ENCODE assay signal across 17 mouse cellular contexts in the genomic region with DNA sequence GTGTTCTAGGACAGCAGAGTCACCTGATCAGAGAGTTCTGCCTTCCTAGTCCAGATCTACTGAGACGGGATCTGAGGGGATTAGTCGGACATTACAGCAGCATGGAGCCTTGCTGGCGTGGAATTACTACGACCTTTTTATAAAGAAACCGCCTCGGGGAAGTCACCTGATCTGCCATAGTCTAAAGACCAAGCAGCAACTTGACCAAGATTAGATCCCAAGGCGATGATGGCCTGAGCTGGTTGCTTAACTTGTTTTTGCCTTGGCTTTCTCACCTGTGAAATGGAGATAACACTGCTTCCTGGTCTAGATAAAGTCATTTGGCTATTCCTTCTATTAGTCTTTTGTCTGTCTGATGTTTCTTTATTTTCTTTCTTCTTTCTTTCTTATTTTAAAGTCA. TPM values are rescaled to one million over a fixed set of nuclear protein-coding genes. Genes with fewer than 3 reads are reported as not detected.
A peak's percentile ranks its signal among the peaks of the same experiment; 100 is the strongest.
DNase-seq lines count a peak whose midpoint lies in the region; ATAC-seq and TF ChIP-seq lines count a peak whose summit lies in the region.
"Had no signal": no experiment of that assay in that cellular context is flagged by ENCODE, and none has a peak within 500 bp of the region (broad histone marks: within the 10 kb centered on the region; RNA-seq: fewer than 3 reads in every experiment).

No protein-coding gene starts in this region.

- H3K27ac ChIP-seq in CH12.LX (ENCODE audit: insufficient read depth, low read depth): no peak overlapping the region
- peak overlapping the region; percentile 77 for H3K27ac ChIP-seq in MEL (ENCODE audit: control insufficient read depth, low read depth, low read length)
- peak overlapping the region; percentile 61 for H3K27ac ChIP-seq in liver, embryonic 16.5 days (ENCODE audit: low read length)
- no peak overlapping the region for H3K27ac ChIP-seq in hindbrain, embryonic 10.5 days
- no peak overlapping the region for H3K27ac ChIP-seq in left cerebral cortex, adult 2 months
- H3K27ac ChIP-seq: embryonic facial prominence, embryonic 12.5 days; forebrain, embryonic 15.5 days; kidney, embryonic 15.5 days; limb, embryonic 13.5 days; midbrain, embryonic 12.5 days; neural tube, embryonic 13.5 days had no signal

- 45% methylated on average over 7 of the region's 7 CpGs for WGBS in liver, embryonic 16.5 days (ENCODE audit: insufficient replicate concordance)
- WGBS in hindbrain, embryonic 10.5 days: 84% methylated on average over 7 of the region's 7 CpGs

- TF ChIP-seq POLR2A in CH12.LX (IDR thresholded peaks at IDR 0.05; ENCODE audit: low read depth, low read length): no peak
- TF ChIP-seq POLR2A in MEL (IDR thresholded peaks at IDR 0.05; ENCODE audit: control insufficient read depth in 1 of 2, insufficient read depth in 1 of 2, low read depth in 1 of 2, low read length in 2 of 2, poor library complexity in 1 of 2): no peak

- dilution Hi-C loops in CH12.LX (cut with MboI; ENCODE audit: extremely low pct_ligation_motif_present, extremely low pct_unique_long_range_greater_than_20kb, low sequenced_read_pairs): no loop called here

- no peak for ATAC-seq in liver, embryonic 16.5 days (ENCODE audit: low read depth)
- ATAC-seq: forebrain, embryonic 15.5 days; lung, postnatal 0 days had no signal

- no peaks in the 10 kb centered on the region for H3K9me3 ChIP-seq in CH12.LX (replicated peaks; ENCODE audit: low read length)
- H3K9me3 ChIP-seq in MEL (replicated peaks; ENCODE audit: insufficient read depth, low read length): no peaks in the 10 kb centered on the region
- H3K9me3 ChIP-seq in liver, embryonic 16.5 days (replicated peaks; ENCODE audit: control insufficient read depth, low read length): no peaks in the 10 kb centered on the region
- no peaks in the 10 kb centered on the region for H3K9me3 ChIP-seq in hindbrain, embryonic 10.5 days
- H3K9me3 ChIP-seq: embryonic facial prominence, embryonic 12.5 days; forebrain, embryonic 15.5 days; kidney, embryonic 15.5 days; limb, embryonic 13.5 days; midbrain, embryonic 12.5 days; neural tube, embryonic 13.5 days had no signal

- no peak overlapping the region for H3K4me2 ChIP-seq in CH12.LX (ENCODE audit: insufficient read depth, low read depth, poor library complexity, severe bottlenecking)
- H3K4me2 ChIP-seq in liver, embryonic 16.5 days (ENCODE audit: low read depth, low read length): peak overlapping the region; percentile 4; the same call in 1 of the 2 replicates
- H3K4me2 ChIP-seq: embryonic facial prominence, embryonic 12.5 days; forebrain, embryonic 15.5 days; kidney, embryonic 15.5 days; limb, embryonic 13.5 days; midbrain, embryonic 12.5 days; neural tube, embryonic 13.5 days had no signal

- H3K36me3 ChIP-seq in CH12.LX (replicated peaks in 1 of 2; ENCODE audit: control insufficient read depth in 1 of 2, insufficient read depth in 1 of 2, low read length in 1 of 2) (peaks cover 7 to 10% of the 10 kb centered on the region in 2 experiments), MEL (ENCODE audit: control insufficient read depth in 1 of 2, insufficient read depth in 2 of 2, low read length in 2 of 2) (peaks cover 2 to 51% of the 10 kb centered on the region in 2 experiments; a peak in 3 of 4 replicates)
- peaks cover 6% of the 10 kb centered on the region for H3K36me3 ChIP-seq in liver, embryonic 16.5 days (ENCODE audit: control insufficient read depth, insufficient read depth)
- H3K36me3 ChIP-seq in hindbrain, embryonic 10.5 days: peaks cover 9% of the 10 kb centered on the region
- H3K36me3 ChIP-seq: forebrain, embryonic 15.5 days; neural tube, embryonic 13.5 days had no signal

- H3K27me3 ChIP-seq in CH12.LX (replicated peaks) (no peaks in the 10 kb centered on the region), MEL (ENCODE audit: control insufficient read depth in 1 of 2, insufficient read depth in 2 of 2, low read length in 2 of 2) (no peaks in the 10 kb centered on the region)
- H3K27me3 ChIP-seq in liver, embryonic 16.5 days (ENCODE audit: control insufficient read depth, insufficient read depth, low read depth, low read length): no peaks in the 10 kb centered on the region
- H3K27me3 ChIP-seq in hindbrain, embryonic 10.5 days (ENCODE audit: insufficient read depth, poor library complexity, severe bottlenecking): no peaks in the 10 kb centered on the region
- H3K27me3 ChIP-seq: embryonic facial prominence, embryonic 12.5 days; forebrain, embryonic 15.5 days; kidney, embryonic 15.5 days; limb, embryonic 13.5 days; midbrain, embryonic 12.5 days; neural tube, embryonic 13.5 days had no signal

- no peak for TF ChIP-seq RAD21 in CH12.LX (IDR thresholded peaks at IDR 0.05; ENCODE audit: low read depth, low read length)
- TF ChIP-seq RAD21 in MEL (IDR thresholded peaks at IDR 0.05; ENCODE audit: low read depth, low read length): no peak

- H3K79me2 ChIP-seq in CH12.LX (replicated peaks; ENCODE audit: control insufficient read depth, extremely low read depth, insufficient read depth, poor library complexity, severe bottlenecking) (no peaks in the 10 kb centered on the region), MEL (ENCODE audit: control insufficient read depth, insufficient read depth, low read length, poor library complexity) (peaks cover 12% of the 10 kb centered on the region)

- intact Hi-C loops in left cerebral cortex, adult 2 months (cut with DNase I): no loop called here

- DNase-seq in CH12.LX (ENCODE audit: extremely low read depth) (no peak), MEL (ENCODE audit: low read depth, low spot score) (peak; percentile 46), liver (peak; percentile 49)
- no peak for DNase-seq in hindbrain, embryonic 10.5 days (ENCODE audit: low spot score)
- DNase-seq in left cerebral cortex, adult 2 months (ENCODE audit: extremely low spot score in 1 of 2, low spot score in 2 of 2): no peak
- DNase-seq in kidney, adult 11 months: no peak
- DNase-seq: cerebellum, adult 9-11 months; thymus, postnatal 25 days had no signal

- peaks cover 4 to 32% of the 10 kb centered on the region in 2 experiments for H3K4me1 ChIP-seq in CH12.LX (ENCODE audit: control insufficient read depth in 1 of 2, insufficient read depth in 2 of 2)
- H3K4me1 ChIP-seq in MEL (ENCODE audit: control insufficient read depth in 1 of 2, insufficient read depth in 2 of 2, low read length in 2 of 2): peaks cover 44 to 57% of the 10 kb centered on the region in 2 experiments
- H3K4me1 ChIP-seq in liver, embryonic 16.5 days (ENCODE audit: control insufficient read depth, low read depth, low read length): peaks cover 59% of the 10 kb centered on the region
- H3K4me1 ChIP-seq in hindbrain, embryonic 10.5 days (replicated peaks): peaks cover 36% of the 10 kb centered on the region

- no peak for TF ChIP-seq CTCF in CH12.LX (conservative IDR thresholded peaks at IDR 0.05 in 1 of 2, IDR thresholded peaks at IDR 0.05 in 1 of 2; ENCODE audit: low read depth in 2 of 2, low read length in 2 of 2)
- no peak for TF ChIP-seq CTCF in MEL (IDR thresholded peaks at IDR 0.05 in 2 of 3, conservative IDR thresholded peaks at IDR 0.05 in 1 of 3; ENCODE audit: control insufficient read depth in 1 of 3, insufficient read depth in 1 of 3, low read depth in 2 of 3, low read length in 3 of 3, poor library complexity in 1 of 3, severe bottlenecking in 1 of 3)
- TF ChIP-seq CTCF in left cerebral cortex, adult 2 months (IDR thresholded peaks at IDR 0.05): no peak

- no peak for TF ChIP-seq EP300 in CH12.LX (IDR thresholded peaks at IDR 0.05; ENCODE audit: low read length)
- TF ChIP-seq EP300 in MEL (IDR thresholded peaks at IDR 0.05; ENCODE audit: low read depth in 1 of 2, low read length in 2 of 2): peak; percentile 83 to 84

- H3K9ac ChIP-seq in CH12.LX (ENCODE audit: insufficient read depth, low read depth) (0 out of 2 replicates have a peak overlapping the region, but pooled peaks have one; percentile 18), MEL (ENCODE audit: control insufficient read depth, low read depth, low read length, poor library complexity, severe bottlenecking) (peak overlapping the region; percentile 64)
- no peak overlapping the region for H3K9ac ChIP-seq in liver, embryonic 16.5 days (ENCODE audit: low read depth, low read length)
- H3K9ac ChIP-seq: embryonic facial prominence, embryonic 12.5 days; forebrain, embryonic 15.5 days; kidney, embryonic 15.5 days; limb, embryonic 13.5 days; midbrain, embryonic 12.5 days; neural tube, embryonic 13.5 days had no signal

- H3K4me3 ChIP-seq in CH12.LX (replicated peaks in 1 of 3; ENCODE audit: low read depth in 2 of 3, low read length in 2 of 3, poor library complexity in 1 of 3): no peak overlapping the region
- peak overlapping the region; percentile 24 to 34; a peak in 3 of 4 replicates for H3K4me3 ChIP-seq in MEL (ENCODE audit: control insufficient read depth in 1 of 2, insufficient read depth in 1 of 2, low read depth in 2 of 2, low read length in 2 of 2)
- no peak overlapping the region for H3K4me3 ChIP-seq in liver, embryonic 16.5 days (ENCODE audit: low read depth, low read length)
- H3K4me3 ChIP-seq in hindbrain, embryonic 10.5 days: no peak overlapping the region
- H3K4me3 ChIP-seq in left cerebral cortex, adult 2 months: no peak overlapping the region
- H3K4me3 ChIP-seq: embryonic facial prominence, embryonic 12.5 days; erythroblast, embryonic 14.5 days; forebrain, embryonic 15.5 days; kidney, embryonic 15.5 days; limb, embryonic 13.5 days; midbrain, embryonic 12.5 days; neural tube, embryonic 13.5 days had no signal

- in situ Hi-C loops in CH12.LX (cut with MboI; ENCODE audit: low pct_ligation_motif_present, low pct_unique_long_range_greater_than_20kb, low sequenced_read_pairs): no loop called here

TF ChIP-seq in CH12.LX, 34 proteins besides CTCF, POLR2A, EP300 and RAD21 (continues in another document):
- no peak for TF ChIP-seq BHLHE40 (IDR thresholded peaks at IDR 0.05; ENCODE audit: low read depth, low read length)
- no peak for TF ChIP-seq GABPA (IDR thresholded peaks at IDR 0.05; ENCODE audit: insufficient replicate concordance, low read depth, low read length)
- no peak for TF ChIP-seq CHD1 (IDR thresholded peaks at IDR 0.05; ENCODE audit: low read depth, low read length)

TF ChIP-seq in MEL, 35 proteins besides CTCF, POLR2A, EP300 and RAD21 (continues in another document):
- TF ChIP-seq MAZ (IDR thresholded peaks at IDR 0.05; ENCODE audit: low read depth, low read length): no peak
- no peak for TF ChIP-seq ZKSCAN1 (IDR thresholded peaks at IDR 0.05; ENCODE audit: low read depth, low read length)
- no peak for TF ChIP-seq MYB (IDR thresholded peaks at IDR 0.05; ENCODE audit: low read depth, low read length)

RNA-seq across cellular contexts. Expression of a gene that starts 2.6 kb away (rescaled TPM):
- total RNA-seq in CH12.LX (2012; rRNA removed) (28.9 and 44.9 TPM in 2 replicates), CH12.LX (2014; rRNA removed) (13.4 and 13.6 TPM in 2 replicates), MEL (2012; rRNA removed) (45.9 and 75.9 TPM in 2 replicates)
- polyA plus RNA-seq in CH12.LX (2012; ENCODE audit: insufficient read length, low read depth) (22.9 and 25.6 TPM in 2 replicates), MEL (2012; ENCODE audit: insufficient read depth in 1 of 2, insufficient read length in 2 of 2, low read depth in 1 of 2, low replicate concordance in 2 of 2, missing spikeins in 1 of 2) (10 to 100 TPM in 1 of 2 experiments, not detected in 1; 92.2 TPM)
- 155 and 157 TPM in 2 replicates for polyA plus RNA-seq in liver, embryonic 16.5 days (2015; fragmentation: Nextera tagmentation; extraction: Ambion mirVana)
- polyA plus RNA-seq in hindbrain, embryonic 10.5 days (2016; fragmentation: Nextera tagmentation; extraction: Ambion mirVana): 84.7 and 88.9 TPM in 2 replicates
- 10 to 100 TPM in 1 of 2 experiments, 1 to 10 TPM in 1; 7.7 to 11.3 TPM for total RNA-seq in left cerebral cortex, adult 2 months (2021)

Comparison
In these comparisons a context has a peak if more than half of its experiments do, and no peak if none do; other contexts are left out.
1. DNase-seq: peak in MEL (single experiment) and liver (single experiment); none in CH12.LX (single experiment), hindbrain, embryonic 10.5 days (single experiment), left cerebral cortex, adult 2 months (0 of 2) and kidney, adult 11 months (single experiment).
2. H3K27ac ChIP-seq: peak in MEL (single experiment) and liver, embryonic 16.5 days (single experiment); none in CH12.LX (single experiment), hindbrain, embryonic 10.5 days (single experiment) and left cerebral cortex, adult 2 months (single experiment).
3. H3K4me3 ChIP-seq: peak in MEL (2 of 2); none in CH12.LX (0 of 3), liver, embryonic 16.5 days (single experiment), hindbrain, embryonic 10.5 days (single experiment) and left cerebral cortex, adult 2 months (single experiment).